Mouse (Mus musculus): ENCODE results near the gene Dusp15. TPM values are rescaled to one million over a fixed set of nuclear protein-coding genes. Genes with fewer than 3 reads are reported as not detected.

The Dusp15 gene
- 10 to 100 TPM; 14.7 to 23.6 TPM for total RNA-seq (2021)

DNA sequence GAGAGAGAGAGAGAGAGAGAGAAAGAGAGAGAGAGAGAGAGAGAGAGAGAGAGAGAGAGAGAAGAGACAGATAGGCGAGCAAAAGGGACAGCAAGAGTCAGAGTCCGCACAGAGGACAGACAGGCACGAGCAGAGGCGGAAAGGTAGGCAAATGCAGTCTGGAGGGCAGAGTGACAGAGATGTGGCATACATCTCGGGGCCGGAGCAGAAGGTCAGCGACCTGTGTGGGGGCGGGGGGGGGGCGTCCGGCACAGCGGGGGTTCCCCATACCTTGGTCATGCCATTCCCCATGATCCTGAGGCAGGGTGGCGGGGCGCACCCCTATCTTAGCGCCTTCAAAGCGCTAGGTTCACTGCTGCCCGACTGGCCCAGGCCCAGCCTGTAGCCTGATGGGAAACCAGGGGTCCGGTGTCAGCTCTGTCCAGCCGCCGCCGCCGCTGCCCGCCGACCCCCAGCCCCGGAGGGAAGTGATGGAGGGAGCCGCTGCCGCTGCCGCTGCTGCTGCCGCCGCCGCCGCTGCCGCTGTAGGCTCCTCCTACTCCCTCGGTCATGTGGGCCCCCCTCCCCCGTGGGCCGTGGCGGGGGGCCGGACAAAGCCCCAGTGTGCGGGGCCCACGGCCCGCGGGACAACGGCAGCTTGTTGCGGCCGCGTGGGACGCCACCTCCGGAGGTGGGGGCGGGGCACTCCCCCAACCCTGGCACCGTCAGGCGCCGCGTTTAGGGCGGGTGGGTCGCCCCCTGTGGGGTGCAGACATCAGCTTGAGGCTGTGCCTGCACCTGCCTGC lies at the start of gene Dusp15:
Gene Dusp15, minus strand, starts transcription at position 634 of the 785 bp plus-strand sequence.
- intact Hi-C loops (cut with DNase I) = loop anchor here (5.0 kb wide), 1 partner anchor 66 kb away; the partner anchor contains the start of gene Pdrg1
- DNase-seq (ENCODE audit: low spot score in 2 of 2) = peak; percentile 61 to 72

DNA sequence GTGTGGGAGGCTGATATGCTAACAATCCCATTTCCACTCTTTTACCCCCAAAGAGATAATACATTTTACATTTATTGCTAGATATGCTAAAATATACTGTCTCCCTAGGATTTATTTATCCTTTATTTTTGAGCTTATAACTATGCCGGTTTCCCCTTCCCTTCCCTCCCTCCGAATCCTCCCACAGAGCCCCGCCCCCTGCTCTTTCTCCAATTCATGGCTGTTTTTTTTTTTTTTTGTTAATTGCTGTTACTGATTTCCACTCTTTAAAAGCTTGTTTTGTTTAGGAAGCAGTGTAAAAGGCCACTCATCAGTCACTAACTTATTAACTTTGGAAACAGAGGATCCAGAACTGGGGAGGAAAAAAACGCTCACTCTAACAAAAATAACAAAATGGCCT lies 45.5 kb upstream of the Dusp15 start:
- intact Hi-C loops (cut with DNase I) = no loop called here
- DNase-seq (ENCODE audit: low spot score in 2 of 2) = no peak

DNA sequence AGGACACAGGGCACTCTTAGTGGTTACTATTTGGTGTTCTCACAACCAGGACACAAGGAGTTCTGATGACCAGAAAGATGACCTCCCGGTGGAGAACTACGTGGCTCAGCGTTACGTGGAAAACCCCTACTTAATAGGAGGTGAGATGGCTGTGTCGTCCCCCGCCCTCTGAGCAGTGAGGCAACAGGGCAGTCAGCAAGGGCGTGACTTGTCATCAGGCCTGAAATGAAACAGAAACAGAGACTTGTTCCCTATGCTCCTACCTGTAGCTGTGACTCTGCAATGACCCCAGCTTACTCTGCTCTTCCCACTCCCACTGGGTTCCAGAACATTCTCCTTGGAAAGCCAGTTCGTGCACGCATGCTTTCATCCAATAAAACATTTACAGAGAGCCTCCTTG lies 40.0 kb upstream of the Dusp15 start:
- DNase-seq (ENCODE audit: low spot score in 2 of 2) = no peak
- intact Hi-C loops (cut with DNase I) = no loop called here

DNA sequence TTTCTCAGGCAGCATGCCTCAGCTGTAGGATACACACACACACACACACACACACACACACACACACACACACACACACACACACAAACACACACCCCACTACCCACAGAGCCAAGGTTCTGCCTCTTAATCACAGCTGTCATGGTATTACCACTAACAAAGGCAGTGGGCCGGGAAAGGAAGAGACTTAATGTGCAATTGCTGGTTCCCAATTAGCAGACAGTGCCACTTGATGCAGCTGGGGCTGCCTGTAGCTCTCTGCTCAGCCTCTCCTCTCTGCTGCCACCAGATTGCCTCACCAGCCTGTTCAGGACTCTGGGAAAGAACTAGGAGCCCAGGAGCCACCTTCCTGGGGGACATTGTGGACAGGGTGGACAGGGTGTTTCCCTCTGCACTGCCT lies 34.1 kb upstream of the Dusp15 start:
- no peak for DNase-seq (ENCODE audit: low spot score in 2 of 2)
- intact Hi-C loops (cut with DNase I) = no loop called here

DNA sequence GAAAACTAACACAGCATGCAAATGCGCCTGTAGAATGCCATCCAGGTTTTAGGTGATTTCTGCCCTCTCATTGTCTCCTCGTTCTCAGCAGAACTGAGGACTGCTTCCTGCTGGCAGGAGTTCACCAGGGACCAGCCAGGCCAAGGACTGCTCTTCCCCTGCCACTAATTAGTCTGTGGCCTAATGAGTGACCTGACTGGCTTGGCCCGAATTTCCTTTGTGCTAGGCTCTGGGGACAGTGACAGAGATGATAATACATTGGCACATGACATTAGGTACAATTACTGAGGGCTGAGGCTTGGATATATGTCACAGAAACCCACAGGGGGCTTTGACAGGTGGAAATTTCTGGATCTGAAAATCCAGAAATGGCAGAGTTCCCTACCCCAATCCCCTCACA lies 25.5 kb upstream of the Dusp15 start:
- intact Hi-C loops (cut with DNase I) = no loop called here

DNA sequence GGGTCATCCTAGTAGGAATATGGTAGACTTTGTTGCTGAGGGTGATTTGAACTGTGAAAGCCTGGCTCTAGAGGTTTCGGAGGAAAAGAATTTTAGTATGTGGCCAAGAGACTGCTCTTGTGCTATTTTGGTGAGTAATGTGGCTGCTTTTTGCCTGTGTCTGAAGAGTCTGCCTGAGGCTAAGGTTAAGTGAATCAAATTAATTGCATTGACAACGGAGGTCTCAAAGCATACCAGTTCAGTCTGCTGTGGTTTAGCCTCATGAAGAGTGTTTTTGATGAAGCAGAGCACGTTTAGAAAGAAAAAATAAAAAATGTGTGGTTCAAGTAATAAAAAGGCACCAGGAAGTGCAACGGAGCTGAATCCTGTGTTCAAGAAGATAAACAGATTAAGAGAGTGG lies 14.1 kb upstream of the Dusp15 start:
- intact Hi-C loops (cut with DNase I) = no loop called here
- no peak for DNase-seq (ENCODE audit: low spot score in 2 of 2)

More for the DNA sequence above, 25.5 kb upstream of the Dusp15 start:
- DNase-seq (ENCODE audit: low spot score in 2 of 2) = no peak

DNA sequence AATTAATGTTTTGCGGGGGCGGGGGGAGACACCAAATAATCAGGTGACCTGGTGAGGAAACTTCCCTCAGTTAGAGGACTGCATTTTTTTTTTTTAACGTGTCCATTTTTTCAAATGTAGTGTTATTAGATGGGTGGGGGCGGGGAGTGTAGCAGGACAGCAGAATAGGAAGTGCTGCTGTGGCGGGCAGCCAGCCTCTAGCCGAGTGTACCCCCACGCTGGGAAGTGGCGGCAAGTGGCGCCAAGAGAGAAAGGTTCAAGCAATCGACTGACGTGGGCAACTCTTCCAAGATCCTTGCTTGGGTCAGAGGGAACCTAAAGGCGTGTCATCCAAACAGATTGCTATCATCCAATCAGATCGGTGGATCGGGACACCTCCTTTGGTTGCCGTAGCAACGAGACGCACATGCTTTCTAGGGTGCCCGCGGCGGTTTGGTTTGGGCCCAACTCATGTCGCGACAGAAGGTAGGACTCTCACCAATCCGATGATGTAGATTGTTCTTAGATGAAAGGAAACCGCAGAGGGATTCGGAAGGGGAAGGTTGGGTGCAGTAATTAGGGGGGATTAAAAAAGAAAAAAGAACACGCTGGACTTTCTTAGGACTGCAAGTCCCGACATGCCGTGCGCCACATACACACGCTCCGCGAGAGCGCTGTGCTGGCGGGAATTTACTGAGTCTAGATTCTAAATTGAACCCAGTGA lies 10.7 kb upstream of the Dusp15 start, which contains the start of gene Ttll9:
Gene Ttll9, plus strand, starts transcription at position 395 of the 703 bp plus-strand sequence.
- DNase-seq (ENCODE audit: low spot score in 2 of 2) = peak; percentile 82 to 87
- intact Hi-C loops (cut with DNase I) = no loop called here

DNA sequence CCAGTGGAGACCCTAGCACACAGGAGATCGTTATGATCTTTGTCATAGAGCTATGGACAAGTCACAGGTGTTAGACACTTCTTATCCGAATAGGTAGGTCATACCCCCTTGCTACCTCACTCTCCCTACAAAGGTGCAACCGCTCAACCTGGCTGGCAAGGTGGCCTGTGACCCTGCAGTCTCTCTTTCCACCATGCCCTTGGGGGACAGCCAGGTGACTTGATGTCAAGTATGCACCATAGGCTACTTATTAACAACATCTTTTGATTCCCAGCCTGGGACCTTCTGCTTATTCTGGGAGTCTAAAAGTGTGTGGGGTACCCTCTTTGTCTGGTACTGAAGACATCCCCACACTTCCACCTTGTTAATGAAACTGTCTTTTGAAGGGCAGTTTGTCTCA lies 6.6 kb upstream of the Dusp15 start:
- no peak for DNase-seq (ENCODE audit: low spot score in 2 of 2)
- intact Hi-C loops (cut with DNase I) = no loop called here

DNA sequence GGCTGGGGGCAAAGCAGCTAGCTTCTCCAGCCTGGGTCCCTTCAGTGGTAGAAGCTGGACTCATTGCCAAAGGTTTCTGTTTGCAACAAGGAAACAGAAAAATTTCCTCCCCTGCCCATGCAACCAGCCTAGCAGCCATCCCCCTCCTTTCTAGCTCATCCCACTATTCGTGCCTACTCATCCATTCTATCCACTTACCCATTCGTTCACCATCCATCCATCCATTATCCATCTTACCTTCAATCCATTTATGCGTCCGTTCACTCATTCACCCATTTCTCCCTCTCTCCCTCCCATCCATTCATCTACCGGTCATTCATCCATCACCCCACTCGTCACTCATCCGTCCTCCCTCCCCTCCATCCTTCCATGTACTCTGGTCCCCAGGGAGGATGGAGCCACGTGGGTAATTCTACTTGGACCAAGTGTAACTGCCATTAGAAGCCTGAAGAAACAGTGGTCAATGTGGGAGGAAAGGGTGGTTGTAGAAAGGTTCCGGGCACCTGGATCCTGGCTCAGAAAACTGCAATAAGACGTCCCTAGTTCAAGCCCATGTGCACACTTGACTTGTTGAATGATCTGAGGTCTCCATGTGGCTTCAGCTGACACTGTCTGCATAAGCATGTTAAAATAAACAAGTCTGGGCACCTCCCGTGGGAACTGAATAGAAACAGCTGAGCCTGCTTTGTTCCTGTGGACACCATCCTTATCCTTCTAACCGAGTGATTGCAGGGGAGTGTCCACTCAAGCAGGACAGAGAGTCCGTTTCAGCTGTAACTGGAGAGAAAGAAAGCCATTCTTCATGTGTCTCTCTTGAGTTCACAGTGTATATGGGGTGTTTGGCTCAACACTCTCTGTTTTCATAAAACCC lies 587 bp upstream of the Dusp15 start:
- intact Hi-C loops (cut with DNase I) = loop anchor here (5.0 kb wide), 1 partner anchor 65 kb away; the partner anchor contains the start of gene Pdrg1
- DNase-seq (ENCODE audit: low spot score in 2 of 2) = no peak

DNA sequence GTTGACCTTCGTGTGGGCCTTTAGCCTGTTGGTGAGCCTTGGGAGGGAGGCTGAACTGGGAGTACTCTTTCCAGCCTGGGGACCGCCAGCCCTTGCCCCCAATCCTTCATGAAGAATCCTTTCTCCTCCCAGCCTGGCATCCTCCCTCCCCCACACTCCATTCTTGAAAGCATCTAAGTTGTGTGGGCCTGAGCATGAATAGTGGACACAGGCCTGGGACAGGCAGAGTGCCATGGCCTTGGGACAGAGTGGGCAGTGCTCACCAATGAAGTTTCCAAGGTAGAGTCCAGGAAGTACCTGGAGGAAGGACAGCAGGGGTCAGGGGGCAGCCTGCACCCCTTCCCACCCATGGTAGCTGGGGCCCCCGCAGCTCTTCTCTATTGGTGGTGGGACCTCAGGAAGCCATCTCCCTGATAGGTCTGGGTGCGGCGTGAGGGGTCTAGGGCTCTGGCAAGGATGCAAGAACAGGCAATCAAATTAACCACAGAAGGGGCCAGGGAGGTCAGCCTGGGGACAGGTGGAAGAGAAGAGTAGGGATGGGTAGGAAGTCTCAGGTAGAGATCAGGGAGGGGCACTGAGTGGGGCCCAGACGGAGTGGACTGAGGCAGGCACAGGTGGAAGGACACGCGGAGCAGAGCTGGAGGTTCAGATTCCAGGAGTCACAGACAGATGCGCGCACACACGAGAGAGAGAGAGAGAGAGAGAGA lies 987 bp downstream of the Dusp15 start:
- no peak for DNase-seq (ENCODE audit: low spot score in 2 of 2)
- intact Hi-C loops (cut with DNase I) = loop anchor here (5.0 kb wide), 1 partner anchor 67 kb away; the partner anchor contains the start of gene Pdrg1

DNA sequence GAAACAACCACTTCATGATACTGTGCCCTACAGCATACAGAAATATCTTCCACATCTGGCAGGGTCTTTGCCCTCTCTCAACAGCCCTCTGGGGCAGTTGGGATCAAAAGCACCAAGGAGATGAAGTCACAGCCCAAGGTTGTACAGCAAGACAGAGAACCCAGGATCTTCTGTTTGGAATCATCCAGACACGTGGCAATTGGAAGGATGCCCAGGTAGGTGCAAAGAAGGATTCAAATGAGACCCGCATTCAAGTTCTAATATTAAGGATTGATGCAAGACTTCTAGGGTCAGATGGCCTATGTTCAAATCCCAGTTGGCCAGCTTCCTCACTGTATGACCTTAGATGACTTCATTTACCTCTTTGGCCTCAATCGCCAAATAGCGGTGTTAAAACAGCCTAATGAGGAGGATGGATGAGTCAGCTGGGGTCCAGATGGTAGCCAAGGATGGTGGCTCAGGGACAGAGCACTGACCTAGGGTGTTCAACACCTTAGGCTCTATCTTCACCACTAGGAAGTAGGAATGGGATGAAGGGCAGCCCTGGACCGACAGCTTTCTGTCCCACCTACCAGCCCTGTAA lies 3.0 kb downstream of the Dusp15 start:
- intact Hi-C loops (cut with DNase I) = no loop called here
- DNase-seq (ENCODE audit: low spot score in 2 of 2) = no peak

DNA sequence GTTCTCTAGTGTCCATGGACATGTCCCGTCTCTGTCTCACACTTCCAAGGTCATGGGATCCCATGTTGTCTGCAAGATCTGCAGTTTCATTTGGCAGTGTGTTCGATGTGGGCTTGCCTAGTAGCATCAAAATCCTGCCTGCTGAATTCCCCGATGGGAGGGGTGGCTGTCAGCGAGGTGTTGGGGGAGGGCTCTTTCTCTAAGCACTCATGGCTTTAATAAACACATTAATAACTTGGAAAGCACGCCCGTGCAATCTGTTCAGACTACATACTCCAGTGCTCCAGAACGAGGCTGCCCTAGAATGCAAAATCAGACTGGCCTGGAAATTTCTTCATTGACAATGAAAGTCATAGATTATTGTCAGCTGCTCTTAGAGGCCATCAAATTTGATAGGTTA lies 4.4 kb downstream of the Dusp15 start:
- no peak for DNase-seq (ENCODE audit: low spot score in 2 of 2)
- intact Hi-C loops (cut with DNase I) = no loop called here

DNA sequence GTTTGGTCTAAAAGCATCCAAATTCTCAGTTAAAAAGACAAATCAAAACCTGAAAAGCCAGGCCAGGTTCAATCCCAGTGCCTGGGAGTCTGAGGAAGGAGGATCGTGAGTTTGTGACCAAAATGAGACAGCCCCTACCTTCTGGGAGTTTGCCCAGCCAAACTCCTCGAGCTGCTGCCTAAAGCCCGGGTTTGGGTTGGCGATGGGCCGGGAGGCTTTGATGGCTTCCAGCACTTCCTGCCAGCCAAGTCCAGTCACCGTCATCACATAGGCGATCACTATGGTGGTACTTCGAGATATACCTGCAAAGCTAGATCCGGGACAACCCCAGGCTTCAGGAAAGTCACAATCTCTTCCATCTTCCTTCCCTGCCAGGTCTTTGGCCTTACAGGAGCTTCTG lies 7.5 kb downstream of the Dusp15 start:
- DNase-seq (ENCODE audit: low spot score in 2 of 2) = no peak

DNA sequence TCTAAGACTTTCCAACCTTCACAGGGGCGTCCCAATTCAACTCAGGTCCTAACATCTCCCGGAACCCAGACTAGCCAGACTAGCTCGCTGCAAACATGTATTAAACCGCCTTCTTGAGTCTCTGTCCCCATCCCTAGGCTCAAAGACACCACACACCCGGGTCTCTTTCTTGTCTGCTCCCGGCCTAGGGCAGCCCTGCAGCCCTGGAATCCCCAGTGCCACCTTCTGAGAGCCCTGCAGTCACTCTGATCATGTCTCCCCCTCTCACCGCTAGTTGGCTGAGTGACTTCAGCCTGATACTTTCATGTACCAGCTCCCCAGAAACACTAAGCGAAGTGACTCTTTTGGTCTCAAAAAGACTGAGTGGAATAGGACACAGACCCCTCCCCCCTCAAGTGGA lies 7.9 kb downstream of the Dusp15 start:
- intact Hi-C loops (cut with DNase I) = no loop called here
- DNase-seq (ENCODE audit: low spot score in 2 of 2) = no peak

More for the DNA sequence above, 7.5 kb downstream of the Dusp15 start:
- intact Hi-C loops (cut with DNase I) = no loop called here

DNA sequence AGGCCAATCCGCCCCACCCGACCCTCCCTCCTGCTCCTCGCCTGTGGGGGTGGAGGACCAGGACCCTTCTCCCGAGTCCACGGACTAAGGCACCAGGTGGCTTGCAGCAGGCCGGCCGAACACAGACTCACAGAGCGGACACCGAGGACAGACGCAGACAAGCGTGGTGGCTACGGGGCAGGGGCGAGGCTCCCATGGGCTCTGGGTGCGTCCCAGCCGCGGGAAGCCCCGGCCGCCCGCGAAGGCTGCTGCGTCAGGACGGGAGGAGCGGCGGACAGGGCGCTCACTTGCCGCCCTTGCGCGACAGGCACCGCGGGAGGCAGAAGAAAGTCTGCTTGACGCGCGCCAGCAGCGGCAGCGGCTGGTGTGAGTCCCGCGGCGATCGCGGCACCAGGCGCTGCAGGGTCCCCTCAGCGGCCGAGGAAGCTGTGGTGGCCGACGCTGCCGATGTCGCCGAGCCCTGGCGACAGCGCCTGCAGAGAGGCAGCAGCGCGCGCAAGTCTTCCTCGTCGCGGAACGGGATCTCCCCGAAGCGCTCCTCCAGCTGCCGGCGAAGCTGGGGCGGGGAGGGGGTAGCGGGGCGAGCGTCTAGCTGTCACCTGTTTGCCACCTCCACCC lies 8.5 kb downstream of the Dusp15 start:
- intact Hi-C loops (cut with DNase I) = no loop called here
- peak in 1 of 2 experiments; percentile 22 for DNase-seq (ENCODE audit: low spot score in 2 of 2)

DNA sequence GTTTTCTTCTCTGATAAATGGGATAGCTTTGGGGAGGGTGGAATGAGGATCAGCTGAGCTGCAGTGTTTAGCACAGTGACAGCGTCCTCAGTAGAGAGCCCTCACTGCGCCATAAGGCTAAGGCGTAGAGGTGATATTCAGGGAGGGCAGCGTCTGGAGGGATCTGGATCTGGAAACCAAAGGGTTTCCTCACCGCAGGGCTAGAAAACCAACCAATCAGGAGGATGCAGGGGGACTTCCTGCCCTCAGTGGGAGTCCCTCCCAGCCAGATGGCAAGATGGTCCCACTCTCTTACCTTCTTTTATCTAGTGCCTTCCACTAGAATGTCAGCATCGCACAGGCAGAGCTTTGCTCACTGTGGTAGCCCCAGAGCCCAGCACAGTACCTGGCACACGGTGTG lies 9.7 kb downstream of the Dusp15 start:
- DNase-seq (ENCODE audit: low spot score in 2 of 2) = no peak
- intact Hi-C loops (cut with DNase I) = no loop called here

DNA sequence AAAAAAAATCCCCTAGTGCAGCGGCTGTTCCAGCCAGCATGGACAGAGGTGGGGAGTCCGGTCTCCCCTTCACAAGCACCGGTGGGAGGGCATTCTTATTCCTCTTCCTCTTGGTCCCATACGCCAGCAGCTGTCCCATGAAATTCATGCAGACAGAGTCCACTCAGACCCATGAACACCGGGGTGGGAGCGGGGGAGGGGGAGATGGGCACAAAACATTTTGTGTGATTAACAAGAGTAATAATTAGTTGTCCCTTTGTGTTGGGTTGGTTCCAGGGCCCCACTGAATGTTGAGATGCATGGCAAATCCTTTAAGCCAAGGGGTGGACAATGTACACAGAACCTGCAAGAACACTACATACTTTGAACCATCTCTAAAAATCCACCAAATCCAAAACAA lies 10.4 kb downstream of the Dusp15 start:
- intact Hi-C loops (cut with DNase I) = no loop called here
- DNase-seq (ENCODE audit: low spot score in 2 of 2) = no peak

DNA sequence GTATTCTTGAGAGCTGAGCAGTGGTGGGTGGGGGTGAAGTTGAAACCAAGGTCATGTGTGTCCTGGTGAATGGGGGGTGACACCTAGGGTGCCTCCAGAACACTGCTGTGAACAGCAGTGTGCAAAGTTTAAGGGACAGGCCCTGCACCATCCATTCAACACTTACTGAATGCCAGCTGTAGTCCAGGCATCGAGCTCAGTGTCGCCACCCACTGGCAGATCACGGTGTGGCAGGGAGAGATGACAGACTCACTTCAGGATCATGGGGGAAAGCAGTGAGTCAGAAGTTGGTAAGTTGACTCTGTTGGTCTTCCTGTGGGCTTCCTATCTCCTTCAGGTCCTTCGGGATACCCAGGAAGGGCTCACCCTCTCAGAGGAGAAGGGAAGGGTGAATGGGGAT lies 11.7 kb downstream of the Dusp15 start:
- no peak for DNase-seq (ENCODE audit: low spot score in 2 of 2)

DNA sequence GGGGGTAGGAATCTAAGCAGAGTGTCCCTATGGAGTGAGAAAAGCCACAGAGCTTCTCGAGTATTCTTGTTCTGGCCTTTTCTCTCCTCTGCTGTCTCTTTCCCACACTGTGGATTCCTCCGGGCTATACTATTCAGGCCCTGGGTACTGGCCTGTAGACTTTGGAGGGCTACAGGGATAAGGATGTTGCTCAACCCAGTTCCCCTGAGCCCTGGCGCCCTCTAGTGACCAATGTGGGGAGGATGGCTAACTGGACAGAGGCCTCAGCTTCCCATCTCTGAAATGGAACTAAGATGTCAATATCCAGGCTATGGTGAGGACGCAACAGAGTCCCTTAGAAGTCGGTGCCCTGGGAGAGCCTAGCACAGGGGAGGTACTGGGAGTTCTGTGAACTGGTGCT lies 17.9 kb downstream of the Dusp15 start:
- intact Hi-C loops (cut with DNase I) = no loop called here
- DNase-seq (ENCODE audit: low spot score in 2 of 2) = no peak

More for the DNA sequence above, 11.7 kb downstream of the Dusp15 start:
- intact Hi-C loops (cut with DNase I) = no loop called here
